Mouse (Mus musculus) kidney, adult 9 months (tissue): ENCODE measurements at regions not wholly inside any gene's neighbourhood (a gene's known extent, or its start where the extent isn't known, plus 50 kb on each side); places are given as distances from the start of the nearest gene placed in this dataset.
"Not testable (repeated sequence)": the region's sequence is repeated elsewhere in the genome, so short reads cannot be mapped to it uniquely, and the experiment has no call there.

Experiments
- DNase-seq: peaks from one replicate; pipeline ENCODE4 v3.0.0; 2022

- no peak for DNase-seq
These were observed 677.3 kb upstream of the Sorcs1 start for GRCm38 (mm10) chr19:51355701-51356100.

GRCm38 (mm10) chr19:51340491-51340890, 662.0 kb upstream of the Sorcs1 start:
- no peak for DNase-seq

- DNase-seq, result no peak
These were observed 651.6 kb upstream of the Sorcs1 start for GRCm38 (mm10) chr19:51330010-51330409.

- no peak for DNase-seq
These were observed 625.3 kb upstream of the Sorcs1 start for GRCm38 (mm10) chr19:51303708-51304107.

- DNase-seq, result not testable (repeated sequence)
These were observed 618.2 kb upstream of the Sorcs1 start for GRCm38 (mm10) chr19:51296631-51297030.

- DNase-seq, result no peak
These were observed 590.6 kb upstream of the Sorcs1 start for GRCm38 (mm10) chr19:51268978-51269556.

GRCm38 (mm10) chr19:51240295-51240864, 561.9 kb upstream of the Sorcs1 start:
- no peak for DNase-seq

GRCm38 (mm10) chr19:51238181-51238523, 559.7 kb upstream of the Sorcs1 start:
- no peak for DNase-seq

GRCm38 (mm10) chr19:51237509-51238180, 559.2 kb upstream of the Sorcs1 start:
- DNase-seq, result no peak

GRCm38 (mm10) chr19:51232525-51232924, 554.1 kb upstream of the Sorcs1 start:
- no peak for DNase-seq

- no peak for DNase-seq
These were observed 548.5 kb upstream of the Sorcs1 start for GRCm38 (mm10) chr19:51226932-51227331.

GRCm38 (mm10) chr19:51201391-51201790, 522.9 kb upstream of the Sorcs1 start:
- peak; percentile 37 for DNase-seq
